Mouse (Mus musculus) C2C12 (cell line): ENCODE data around the gene Gm5269.

Experiments
- CEBPB ChIP-seq: IDR thresholded peaks from one replicate; pipeline ENCODE4 v1.6.1; 2011; ENCODE audit warnings: low read depth, mild to moderate bottlenecking, control low read depth, moderate library complexity
- CTCF ChIP-seq: IDR thresholded peaks from one replicate; pipeline ENCODE4 v1.5.1; 2011; ENCODE audit not compliant: control insufficient read depth, insufficient read depth, insufficient read length
- FOSL1 ChIP-seq: IDR thresholded peaks from one replicate; pipeline ENCODE4 v1.8.0; 2011; ENCODE audit warnings: mild to moderate bottlenecking, low read length; ENCODE audit not compliant: poor library complexity, insufficient read depth, severe bottlenecking
- MAX ChIP-seq: IDR thresholded peaks from one replicate; pipeline ENCODE4 v1.6.1; 2011; ENCODE audit warnings: mild to moderate bottlenecking, control low read depth
- MYOD1 ChIP-seq: IDR thresholded peaks from one replicate; pipeline ENCODE4 v1.6.1; 2011; ENCODE audit warnings: low read depth; ENCODE audit not compliant: control insufficient read depth, insufficient read length
- MYOG ChIP-seq: IDR thresholded peaks from one replicate; pipeline ENCODE4 v1.6.1; 2011; ENCODE audit not compliant: control insufficient read depth, insufficient read length; ENCODE audit errors: extremely low read depth
- USF1 ChIP-seq: IDR thresholded peaks from one replicate; pipeline ENCODE4 v1.6.1; 2011; ENCODE audit warnings: low read depth, mild to moderate bottlenecking, control low read depth, moderate library complexity

DNA sequence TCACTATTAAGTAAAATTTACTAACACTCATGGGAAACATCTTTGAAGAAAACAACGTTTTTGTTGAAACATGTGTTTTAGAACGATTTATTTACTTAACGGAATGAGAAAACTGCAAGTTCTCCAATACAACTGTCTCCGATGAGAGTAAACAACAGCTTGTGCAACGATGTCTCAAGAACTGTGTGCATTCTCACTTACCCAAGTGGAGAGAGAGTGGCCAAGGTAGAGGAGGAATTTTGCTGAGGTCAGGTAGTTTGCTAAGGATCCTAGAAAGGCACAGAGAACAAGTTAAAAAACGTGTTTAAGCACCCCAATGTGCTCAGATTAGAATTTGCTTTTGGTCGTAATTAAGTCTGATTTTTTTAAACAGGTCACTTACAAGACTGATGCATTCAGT is 34.4 kb upstream of the Gm5269 start:
- no peak for TF ChIP-seq CTCF
- no peak for TF ChIP-seq MYOD1
- no peak for TF ChIP-seq CEBPB
- TF ChIP-seq MAX = no peak
- no peak for TF ChIP-seq USF1
- no peak for TF ChIP-seq FOSL1
- TF ChIP-seq MYOG = no peak
